Mouse (Mus musculus) G1E-ER4 (cell line): ENCODE data around the gene Dnph1. TPM values are rescaled to one million over a fixed set of nuclear protein-coding genes. Genes with fewer than 3 reads are reported as not detected.

Source experiments
- GATA1 ChIP-seq: IDR thresholded peaks from one replicate; pipeline ENCODE4 v1.8.0; 2012; ENCODE audit warnings: low read length, inconsistent platforms
- polyA plus RNA-seq: library from polyadenylated mRNA; stranded (reverse); fragments of >175 nt; gene quantifications from 2 replicates; pipeline ENCODE4 v1.2.3, GENCODE M21; 2012

The Dnph1 gene
- 45.3 and 54.4 TPM in 2 replicates for polyA plus RNA-seq

DNA sequence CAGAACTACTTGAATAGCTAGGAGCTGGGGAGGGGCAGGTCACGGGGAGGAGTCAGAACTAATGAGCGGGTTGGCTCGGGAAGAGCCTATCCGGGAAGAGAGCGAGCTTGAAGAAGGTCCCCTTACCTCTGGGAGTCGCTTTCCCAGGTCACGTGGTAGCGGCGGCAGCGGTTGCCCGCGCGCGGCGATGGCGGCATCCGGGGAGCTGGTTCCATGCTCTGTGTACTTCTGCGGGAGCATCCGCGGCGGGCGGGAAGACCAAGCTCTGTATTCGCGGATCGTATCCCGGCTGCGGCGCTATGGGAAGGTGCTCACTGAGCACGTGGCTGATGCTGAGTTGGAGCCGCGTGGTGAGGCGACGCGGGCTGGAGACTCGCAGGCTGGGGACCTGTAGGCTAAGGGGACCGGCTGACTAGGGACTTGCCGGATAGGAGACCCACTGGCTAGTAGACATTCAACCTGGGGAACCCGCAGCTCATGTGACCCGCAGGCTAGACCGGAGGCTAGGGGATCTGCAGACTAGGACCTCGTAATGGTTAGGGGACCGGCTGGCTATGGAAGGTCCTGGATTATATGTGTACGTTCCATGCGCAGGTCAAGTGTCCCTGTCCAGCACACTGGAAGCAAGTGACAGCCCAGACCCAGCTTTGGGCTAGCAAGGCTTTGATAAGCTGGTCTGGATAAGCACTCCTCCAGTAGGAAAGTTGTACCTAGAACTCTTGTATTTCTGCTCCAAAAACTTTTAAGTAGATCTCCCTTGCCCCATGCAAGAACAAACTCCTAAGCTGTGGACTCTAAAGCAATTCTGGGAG lies at the start of gene Dnph1:
TSS of gene Dnph1 (plus strand) at position 89 of the 812 bp plus-strand sequence.
- no peak for TF ChIP-seq GATA1

DNA sequence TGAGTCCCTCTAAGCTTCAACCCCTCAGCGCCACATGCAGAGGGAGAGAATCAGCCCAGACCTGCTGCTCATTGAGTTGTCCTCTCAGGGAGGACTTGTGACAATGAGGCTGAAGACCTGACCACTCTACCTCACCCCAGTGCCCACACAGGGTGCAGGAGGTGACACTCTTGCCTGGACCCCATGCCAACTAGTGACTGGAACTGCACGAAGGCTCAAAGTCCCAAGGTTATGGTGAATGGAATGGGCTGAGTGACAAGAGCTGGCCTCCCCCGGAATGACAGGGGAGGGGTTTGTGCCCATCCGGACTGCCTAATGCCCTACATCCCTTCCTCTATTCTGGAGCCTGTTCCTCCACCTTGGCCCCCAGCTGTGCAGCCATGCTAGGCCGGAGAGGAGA lies 43.8 kb upstream of the Dnph1 start:
- no peak for TF ChIP-seq GATA1

- TF ChIP-seq GATA1: no peak
Measured at GRCm38 (mm10) chr17:46453302-46453948, 43.1 kb upstream of the Dnph1 start.

GRCm38 (mm10) chr17:46453970-46454411 lies 42.5 kb upstream of the Dnph1 start:
- no peak for TF ChIP-seq GATA1

DNA sequence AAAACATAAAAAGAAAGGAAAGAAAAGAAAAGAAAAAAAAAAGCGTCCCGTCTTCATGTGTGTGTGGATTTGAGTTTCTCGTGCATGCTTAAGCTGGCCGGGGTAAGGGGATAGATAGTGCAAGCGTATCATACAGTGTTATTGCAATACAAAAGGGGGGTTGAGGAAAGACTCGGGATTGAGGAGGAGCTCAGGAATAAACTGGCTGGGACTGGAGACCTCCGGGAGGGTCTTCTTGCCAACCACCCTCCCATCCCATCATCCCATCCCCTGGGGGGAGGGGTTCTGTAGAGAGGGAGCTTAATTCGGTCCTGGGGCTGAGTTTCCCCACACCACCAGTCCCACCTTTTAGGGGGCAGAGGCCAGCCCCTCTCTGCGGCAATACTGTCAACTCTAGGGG lies 42.0 kb upstream of the Dnph1 start:
- TF ChIP-seq GATA1: no peak

GRCm38 (mm10) chr17:46455110-46455691 lies 41.3 kb upstream of the Dnph1 start:
- TF ChIP-seq GATA1: no peak

DNA sequence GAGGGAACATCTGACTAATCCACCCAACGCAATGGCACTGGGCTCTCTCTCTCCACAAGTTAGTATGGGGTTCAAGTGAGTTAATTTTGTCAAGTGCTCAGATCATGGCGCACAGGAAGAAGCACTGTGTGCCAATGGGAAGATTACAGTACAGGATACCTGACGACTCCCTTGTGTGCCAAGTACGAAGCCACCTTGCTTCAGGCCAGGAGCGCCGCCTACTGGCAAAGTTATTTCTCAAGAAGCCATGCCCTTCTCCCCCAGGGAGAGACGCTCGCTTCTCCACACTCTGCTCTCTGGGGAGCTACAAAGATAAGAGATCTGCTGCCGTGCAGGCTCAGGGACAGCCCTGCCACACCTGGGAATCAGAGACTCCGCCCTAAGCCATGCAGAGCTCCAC lies 38.7 kb upstream of the Dnph1 start:
- TF ChIP-seq GATA1: no peak

DNA sequence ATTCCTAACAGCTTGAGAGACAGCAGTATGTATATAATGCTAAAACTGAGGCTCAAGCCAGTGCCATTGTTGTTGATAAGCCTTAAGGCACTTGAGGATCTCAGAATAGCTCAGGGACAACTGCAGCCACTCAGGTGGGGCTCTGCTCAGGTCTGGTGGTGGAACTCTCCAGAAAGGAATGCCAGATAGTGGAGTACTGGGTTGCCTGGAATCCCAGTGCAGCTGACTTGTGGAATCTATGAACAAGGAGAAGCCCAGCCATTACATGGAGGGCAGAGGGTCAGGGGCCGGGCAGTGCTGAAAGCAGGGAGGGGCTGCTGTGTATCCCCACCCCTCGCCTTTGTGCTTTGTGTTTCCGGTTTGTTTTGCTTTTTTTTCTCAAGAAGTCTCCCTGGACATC lies 38.1 kb upstream of the Dnph1 start:
- no peak for TF ChIP-seq GATA1

- TF ChIP-seq GATA1: no peak
Measured at GRCm38 (mm10) chr17:46460673-46461072, 35.8 kb upstream of the Dnph1 start.

DNA sequence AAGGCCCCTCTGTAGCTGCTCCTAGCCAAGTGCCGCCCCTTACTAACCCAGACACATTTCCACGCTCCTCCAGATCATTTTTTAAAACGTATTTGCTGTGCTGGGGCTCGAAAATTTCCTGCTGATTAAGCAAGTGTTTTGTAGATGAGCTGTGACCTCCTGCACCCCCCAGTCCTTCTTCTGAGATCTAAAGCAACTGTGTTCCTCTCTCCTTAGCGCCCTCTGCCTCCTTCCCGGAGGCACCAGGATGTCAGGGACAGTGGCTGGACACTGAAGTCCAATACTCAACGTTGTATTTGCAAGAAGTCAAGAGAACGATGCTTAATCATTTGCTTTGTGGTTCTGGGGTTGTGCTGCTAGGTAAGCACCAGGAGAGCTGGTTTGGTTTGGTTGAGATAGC lies 35.2 kb upstream of the Dnph1 start:
- no peak for TF ChIP-seq GATA1

- no peak for TF ChIP-seq GATA1
Measured at GRCm38 (mm10) chr17:46462226-46462625, 34.3 kb upstream of the Dnph1 start.

DNA sequence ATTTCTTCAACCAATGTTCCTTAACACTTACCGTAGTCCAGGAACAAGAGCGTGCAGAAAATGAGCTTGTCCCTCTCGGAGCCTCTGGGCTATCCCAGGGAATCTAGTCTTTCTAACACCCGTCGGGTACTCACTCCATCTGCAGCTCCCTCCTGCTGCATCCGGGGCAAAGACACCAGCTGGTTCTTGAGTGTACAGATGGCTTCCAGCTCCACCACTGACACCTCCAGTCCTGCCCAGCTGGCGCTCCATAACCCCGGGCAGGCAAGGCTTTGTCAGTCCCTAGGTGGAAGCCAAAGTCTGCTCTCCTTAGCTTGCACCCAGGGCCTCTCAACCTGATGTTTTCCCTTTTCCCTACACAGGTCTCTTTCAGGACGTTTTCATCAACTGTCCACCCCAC lies 28.7 kb upstream of the Dnph1 start:
- TF ChIP-seq GATA1: no peak

- no peak for TF ChIP-seq GATA1
Measured at GRCm38 (mm10) chr17:46476601-46477000, 19.9 kb upstream of the Dnph1 start.

DNA sequence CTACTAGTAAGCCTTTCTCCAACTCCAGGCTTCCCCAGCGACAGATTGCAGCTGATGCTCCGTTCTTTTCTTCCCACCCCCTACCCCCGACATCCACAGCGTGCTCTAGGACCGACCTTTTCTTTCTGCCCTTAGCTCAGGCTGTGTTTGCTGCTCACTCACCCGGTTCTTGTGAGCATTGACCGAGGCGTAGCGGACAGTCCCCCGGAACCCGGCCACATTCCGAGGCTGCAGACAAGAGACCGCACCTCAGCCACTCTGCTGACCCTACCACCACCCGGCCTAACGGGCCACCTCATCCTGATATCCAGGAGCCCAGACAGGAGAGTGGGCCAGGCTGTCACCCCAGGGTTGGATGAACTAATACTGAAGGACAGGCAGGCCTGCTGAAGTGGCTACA lies 19.2 kb upstream of the Dnph1 start:
- no peak for TF ChIP-seq GATA1

GRCm38 (mm10) chr17:46483561-46484001 lies 12.9 kb upstream of the Dnph1 start:
- TF ChIP-seq GATA1: no peak

GRCm38 (mm10) chr17:46484021-46484431 lies 12.5 kb upstream of the Dnph1 start:
- no peak for TF ChIP-seq GATA1

DNA sequence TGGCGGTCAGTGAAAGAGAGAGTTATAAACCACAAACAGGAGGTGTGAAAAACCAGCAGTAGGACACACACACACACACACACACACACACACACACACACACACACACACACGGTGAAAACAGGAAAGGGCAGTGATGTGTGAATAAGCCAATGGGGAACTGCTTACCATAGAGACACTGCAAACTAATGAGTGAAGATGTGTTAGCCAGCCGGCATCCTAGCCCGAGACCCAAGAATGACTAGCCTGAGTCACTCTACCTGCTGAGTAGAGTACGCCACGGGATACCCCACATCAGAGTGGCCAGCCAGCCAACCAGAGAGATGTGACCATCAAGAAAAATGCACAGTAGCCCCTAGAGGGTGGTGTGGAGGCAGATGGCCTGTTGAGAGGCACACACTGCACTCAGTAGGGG lies 12.0 kb upstream of the Dnph1 start:
- no peak for TF ChIP-seq GATA1

- TF ChIP-seq GATA1: no peak
Measured at GRCm38 (mm10) chr17:46486995-46487394, 9.5 kb upstream of the Dnph1 start.
